Mouse (Mus musculus): Measurements from ENCODE around the gene Gemin5. TPM values are rescaled to one million over a fixed set of nuclear protein-coding genes. Genes with fewer than 3 reads are reported as not detected.
A peak's percentile ranks its signal among the peaks of the same experiment; 100 is the strongest.

Gemin5 gene
- polyA plus RNA-seq, 2 experiments: 14.8 to 16.8 TPM

- H3K4me2 ChIP-seq (replicated peaks; ENCODE audit: low read depth, low read length, severe bottlenecking): no peak overlapping the region
- no peak overlapping the region for H3K9ac ChIP-seq (ENCODE audit: low read depth, low read length, severe bottlenecking)
- DNase-seq (ENCODE audit: low spot score) (no peak), ATAC-seq (ENCODE audit: low FRiP score, low read depth) (no peak)
- peaks cover 97% of the 10 kb centered on the region for H3K36me3 ChIP-seq (ENCODE audit: control insufficient read depth, insufficient read depth, low read length)
- no peak overlapping the region for H3K4me3 ChIP-seq (replicated peaks; ENCODE audit: low read length)
- H3K9me3 ChIP-seq (ENCODE audit: control insufficient read depth, low read length): no peaks in the 10 kb centered on the region
- no peaks in the 10 kb centered on the region for H3K27me3 ChIP-seq (ENCODE audit: control insufficient read depth, insufficient read depth, low read length)
- H3K27ac ChIP-seq (replicated peaks; ENCODE audit: low read depth, low read length): no peak overlapping the region
- WGBS: 88% methylated on average over 10 of the region's 10 CpGs
- H3K4me1 ChIP-seq (ENCODE audit: control insufficient read depth, insufficient read depth, low read length): no peaks in the 10 kb centered on the region
- no peak for TF ChIP-seq POLR2A (IDR thresholded peaks at IDR 0.05; ENCODE audit: borderline replicate concordance, extremely low read depth, insufficient read depth, insufficient read length)
These were observed 51.2 kb downstream of the Gemin5 start for GRCm38 (mm10) chr11:58117044-58117652.

- no peaks in the 10 kb centered on the region for H3K4me1 ChIP-seq (ENCODE audit: control insufficient read depth, insufficient read depth, low read length)
- no peak overlapping the region for H3K27ac ChIP-seq (replicated peaks; ENCODE audit: low read depth, low read length)
- 71% methylated on average over 1 of the region's 1 CpGs for WGBS
- ATAC-seq (ENCODE audit: low FRiP score, low read depth) (no peak), DNase-seq (ENCODE audit: low spot score) (no peak)
- H3K4me2 ChIP-seq (replicated peaks; ENCODE audit: low read depth, low read length, severe bottlenecking): no peak overlapping the region
- H3K9me3 ChIP-seq (ENCODE audit: control insufficient read depth, low read length): no peaks in the 10 kb centered on the region
- no peak for TF ChIP-seq POLR2A (IDR thresholded peaks at IDR 0.05; ENCODE audit: borderline replicate concordance, extremely low read depth, insufficient read depth, insufficient read length)
- H3K36me3 ChIP-seq (ENCODE audit: control insufficient read depth, insufficient read depth, low read length): peaks cover 97% of the 10 kb centered on the region
- H3K27me3 ChIP-seq (ENCODE audit: control insufficient read depth, insufficient read depth, low read length): no peaks in the 10 kb centered on the region
- no peak overlapping the region for H3K9ac ChIP-seq (ENCODE audit: low read depth, low read length, severe bottlenecking)
- no peak overlapping the region for H3K4me3 ChIP-seq (replicated peaks; ENCODE audit: low read length)
These were observed 51.8 kb downstream of the Gemin5 start for GRCm38 (mm10) chr11:58116560-58116959.

DNA sequence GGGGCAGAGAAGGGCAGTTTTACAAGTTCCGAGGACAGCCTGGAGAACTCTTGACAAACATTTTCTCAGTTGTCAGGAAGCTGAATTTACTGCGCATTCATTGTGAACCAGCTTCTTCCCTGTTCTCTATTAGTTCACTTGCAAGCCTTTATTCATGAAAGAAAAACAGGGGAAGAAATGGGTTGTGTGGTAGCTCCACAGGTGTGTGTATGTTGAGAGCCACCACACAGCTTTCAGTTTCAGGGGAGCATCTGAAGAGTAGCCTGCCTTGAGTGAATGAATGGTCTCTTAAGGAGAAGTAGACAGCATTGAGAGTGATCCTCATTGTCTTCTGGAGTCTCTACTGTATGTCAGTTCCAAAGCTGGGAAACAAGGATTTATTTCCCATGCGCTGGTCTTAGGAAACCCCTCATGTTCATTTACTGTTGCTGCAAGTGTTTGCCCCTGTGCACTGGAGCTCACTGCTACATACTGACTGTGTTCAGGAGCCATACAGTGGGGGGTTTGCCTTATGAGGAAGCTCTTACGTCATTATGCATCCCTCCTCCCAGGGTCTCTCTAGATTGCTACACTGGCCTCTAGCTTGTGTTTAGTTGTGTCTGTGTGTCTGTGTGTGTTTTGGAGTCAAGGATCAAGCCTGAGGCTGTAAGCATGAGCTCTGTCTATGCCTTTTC is 60.5 kb downstream of the Gemin5 start:
- 80% methylated on average over 4 of the region's 4 CpGs for whole genome bisulfite sequencing
- Histone ChIP-seq H3K9me3 (ENCODE audit: control insufficient read depth, low read length) (no peaks in the 10 kb centered on the region), H3K27ac (replicated peaks; ENCODE audit: low read depth, low read length) (no peak overlapping the region), H3K27me3 (ENCODE audit: control insufficient read depth, insufficient read depth, low read length) (no peaks in the 10 kb centered on the region), H3K4me3 (replicated peaks; ENCODE audit: low read length) (no peak overlapping the region), H3K9ac (ENCODE audit: low read depth, low read length, severe bottlenecking) (no peak overlapping the region; the same call in 1 of the 2 replicates), H3K4me1 (ENCODE audit: control insufficient read depth, insufficient read depth, low read length) (peaks cover 10% of the 10 kb centered on the region), H3K36me3 (ENCODE audit: control insufficient read depth, insufficient read depth, low read length) (peaks cover 37% of the 10 kb centered on the region), H3K4me2 (replicated peaks; ENCODE audit: low read depth, low read length, severe bottlenecking) (no peak overlapping the region)
- DNase-seq (ENCODE audit: low spot score) (no peak), ATAC-seq (ENCODE audit: low FRiP score, low read depth) (no peak)
- no peak for TF ChIP-seq POLR2A (IDR thresholded peaks at IDR 0.05; ENCODE audit: borderline replicate concordance, extremely low read depth, insufficient read depth, insufficient read length)

DNA sequence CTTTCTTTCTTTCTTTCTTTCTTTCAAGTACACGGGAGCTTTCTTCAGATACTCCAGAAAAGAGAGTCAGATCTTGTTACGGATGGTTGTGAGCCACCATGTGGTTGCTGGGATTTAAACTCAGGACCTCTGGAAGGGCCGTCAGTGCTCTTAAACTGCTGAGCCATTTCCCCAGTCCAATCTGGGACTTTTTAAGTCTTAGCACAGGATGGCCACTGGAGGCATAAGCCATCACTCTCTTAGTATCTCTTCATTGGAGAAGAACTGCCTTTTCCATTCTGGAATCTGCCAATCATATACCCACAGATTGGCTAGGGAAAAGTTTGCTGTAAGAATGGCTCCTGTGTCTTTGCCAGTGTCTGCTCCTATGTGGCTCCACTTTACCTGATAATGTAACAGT is 61.3 kb downstream of the Gemin5 start:
- no peak for TF ChIP-seq POLR2A (IDR thresholded peaks at IDR 0.05; ENCODE audit: borderline replicate concordance, extremely low read depth, insufficient read depth, insufficient read length)
- H3K9ac ChIP-seq (ENCODE audit: low read depth, low read length, severe bottlenecking): no peak overlapping the region
- H3K36me3 ChIP-seq (ENCODE audit: control insufficient read depth, insufficient read depth, low read length): peaks cover 30% of the 10 kb centered on the region
- ATAC-seq (ENCODE audit: low FRiP score, low read depth): no peak
- H3K4me2 ChIP-seq (replicated peaks; ENCODE audit: low read depth, low read length, severe bottlenecking): no peak overlapping the region
- no peaks in the 10 kb centered on the region for H3K9me3 ChIP-seq (ENCODE audit: control insufficient read depth, low read length)
- H3K27me3 ChIP-seq (ENCODE audit: control insufficient read depth, insufficient read depth, low read length): no peaks in the 10 kb centered on the region
- H3K27ac ChIP-seq (replicated peaks; ENCODE audit: low read depth, low read length): no peak overlapping the region
- H3K4me1 ChIP-seq (ENCODE audit: control insufficient read depth, insufficient read depth, low read length): peaks cover 12% of the 10 kb centered on the region
- 50% methylated on average over 3 of the region's 3 CpGs for WGBS
- no peak for DNase-seq (ENCODE audit: low spot score)
- no peak overlapping the region for H3K4me3 ChIP-seq (replicated peaks; ENCODE audit: low read length)

DNA sequence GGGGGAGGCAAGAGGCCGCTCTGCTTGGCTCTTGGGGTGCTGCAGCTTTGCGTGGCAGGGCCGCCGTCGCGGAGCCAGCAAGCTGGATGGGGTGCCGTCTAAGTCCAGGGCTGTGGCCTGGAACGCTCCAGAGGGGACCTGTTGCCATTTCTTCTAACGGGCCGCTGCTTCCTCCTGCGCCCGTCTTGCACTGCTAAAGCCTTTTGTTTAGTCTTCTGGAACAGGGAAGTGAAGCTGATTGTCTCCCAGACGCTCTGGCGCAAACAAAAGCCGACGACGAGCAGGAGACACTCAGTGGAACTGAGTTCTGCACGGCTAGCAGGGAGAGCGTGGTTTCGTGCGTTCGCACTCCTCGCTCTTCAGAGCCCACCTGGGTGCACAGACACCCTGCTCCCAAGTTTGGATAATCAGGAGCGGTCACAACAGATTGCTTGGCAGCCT is 64.0 kb downstream of the Gemin5 start:
- Histone ChIP-seq H3K27me3 (ENCODE audit: control insufficient read depth, insufficient read depth, low read length) (no peaks in the 10 kb centered on the region), H3K36me3 (ENCODE audit: control insufficient read depth, insufficient read depth, low read length) (peaks cover 4% of the 10 kb centered on the region; the same call in 1 of the 2 replicates), H3K4me2 (replicated peaks; ENCODE audit: low read depth, low read length, severe bottlenecking) (peak overlapping the region; percentile 74), H3K27ac (replicated peaks; ENCODE audit: low read depth, low read length) (peak overlapping the region; percentile 89), H3K9me3 (ENCODE audit: control insufficient read depth, low read length) (no peaks in the 10 kb centered on the region), H3K4me1 (ENCODE audit: control insufficient read depth, insufficient read depth, low read length) (peaks cover 12% of the 10 kb centered on the region), H3K4me3 (replicated peaks; ENCODE audit: low read length) (peak overlapping the region; percentile 93), H3K9ac (ENCODE audit: low read depth, low read length, severe bottlenecking) (peak overlapping the region; percentile 95)
- peak; percentile 20; the same call in 1 of the 2 replicates for ATAC-seq (ENCODE audit: low FRiP score, low read depth)
- peak; percentile 25; the same call in 1 of the 2 replicates for TF ChIP-seq POLR2A (IDR thresholded peaks at IDR 0.05; ENCODE audit: borderline replicate concordance, extremely low read depth, insufficient read depth, insufficient read length)
- no peak for DNase-seq (ENCODE audit: low spot score)
- WGBS: under 1% methylated on average over 23 of the region's 24 CpGs

All from limb, embryonic 14.5 days (tissue).